ENCODE assay signal across 8 mouse cellular contexts in genomic region chr4:32984242-32984641, GRCm38 (mm10). TPM values are rescaled to one million over a fixed set of nuclear protein-coding genes. Genes with fewer than 3 reads are reported as not detected.
DNase-seq lines count a peak whose midpoint lies in the region; TF ChIP-seq lines count a peak whose summit lies in the region.

No protein-coding gene starts in this region.

- TF ChIP-seq CTCF in lung, adult 2 months (IDR thresholded peaks at IDR 0.05; ENCODE audit: insufficient read depth, low read length) = no peak

- WGBS in lung, adult 2 months = 7% methylated on average over 13 of the region's 13 CpGs
- WGBS in embryonic facial prominence, embryonic 10.5 days = under 1% methylated on average over 13 of the region's 13 CpGs
- WGBS in hindbrain, embryonic 10.5 days = under 1% methylated on average over 13 of the region's 13 CpGs

- H3K36me3 ChIP-seq in embryonic facial prominence, embryonic 10.5 days (replicated peaks) = no peaks in the 10 kb centered on the region
- H3K36me3 ChIP-seq in hindbrain, embryonic 10.5 days = no peaks in the 10 kb centered on the region

- no peak for DNase-seq in lung, adult 2 months
- no peak for DNase-seq in lung, postnatal 10 days
- DNase-seq in embryonic facial prominence, embryonic 10.5 days (ENCODE audit: low spot score) = peak; percentile 37
- peak; percentile 29 for DNase-seq in hindbrain, embryonic 10.5 days (ENCODE audit: low spot score)
- DNase-seq in lung, postnatal 14 days = peak; percentile 2
- DNase-seq in frontal cortex, postnatal 25 days (ENCODE audit: low spot score in 2 of 2) = no peak
- no peak for DNase-seq in right cerebral cortex, postnatal 14 days
- no peak for DNase-seq in spleen, postnatal 4 days (ENCODE audit: low spot score in 2 of 2)

- peaks cover 22% of the 10 kb centered on the region for H3K27me3 ChIP-seq in embryonic facial prominence, embryonic 10.5 days (replicated peaks; ENCODE audit: low read depth, poor library complexity, severe bottlenecking)
- peaks cover 14% of the 10 kb centered on the region for H3K27me3 ChIP-seq in hindbrain, embryonic 10.5 days (ENCODE audit: insufficient read depth, poor library complexity, severe bottlenecking)

- H3K27ac ChIP-seq in embryonic facial prominence, embryonic 10.5 days (replicated peaks) = peak overlapping the region; percentile 97
- H3K27ac ChIP-seq in hindbrain, embryonic 10.5 days = peak overlapping the region; percentile 99

- TF ChIP-seq POLR2A in lung, adult 2 months (IDR thresholded peaks at IDR 0.05; ENCODE audit: borderline replicate concordance, extremely low read depth, low read depth, low read length) = no peak

- peak overlapping the region; percentile 35 for H3K4me3 ChIP-seq in lung, adult 2 months (replicated peaks; ENCODE audit: extremely low read depth, low read depth, low read length)
- H3K4me3 ChIP-seq in embryonic facial prominence, embryonic 10.5 days = peak overlapping the region; percentile 95
- peak overlapping the region; percentile 91 for H3K4me3 ChIP-seq in hindbrain, embryonic 10.5 days

- no peaks in the 10 kb centered on the region for H3K9me3 ChIP-seq in embryonic facial prominence, embryonic 10.5 days
- no peaks in the 10 kb centered on the region for H3K9me3 ChIP-seq in hindbrain, embryonic 10.5 days

- no peaks in the 10 kb centered on the region for H3K4me1 ChIP-seq in lung, adult 2 months (ENCODE audit: control insufficient read depth, insufficient read depth, low read length)
- H3K4me1 ChIP-seq in embryonic facial prominence, embryonic 10.5 days = peaks cover 53% of the 10 kb centered on the region
- peaks cover 51% of the 10 kb centered on the region for H3K4me1 ChIP-seq in hindbrain, embryonic 10.5 days (replicated peaks)

RNA-seq across cellular contexts. Expression of gene Rragd, which starts 1.4 kb away (rescaled TPM):
- 1.8 and 3.4 TPM in 2 replicates for polyA plus RNA-seq in lung, adult 2 months (2012; rRNA removed)
- 22.5 and 22.9 TPM in 2 replicates for polyA plus RNA-seq in embryonic facial prominence, embryonic 10.5 days (2016; fragmentation: Nextera tagmentation; extraction: Ambion mirVana)
- polyA plus RNA-seq in hindbrain, embryonic 10.5 days (2016; fragmentation: Nextera tagmentation; extraction: Ambion mirVana) = 24.8 and 28.0 TPM in 2 replicates

RNA-seq across cellular contexts. Expression of gene Ankrd6, which starts 33.6 kb away (rescaled TPM):
- 0.34 and 0.72 TPM in 2 replicates for polyA plus RNA-seq in lung, adult 2 months (2012; rRNA removed)
- polyA plus RNA-seq in embryonic facial prominence, embryonic 10.5 days (2016; fragmentation: Nextera tagmentation; extraction: Ambion mirVana) = 12.2 and 16.4 TPM in 2 replicates
- polyA plus RNA-seq in hindbrain, embryonic 10.5 days (2016; fragmentation: Nextera tagmentation; extraction: Ambion mirVana) = 24.0 and 27.1 TPM in 2 replicates

RNA-seq across cellular contexts. Expression of gene Ube2j1, which starts 47.0 kb away (rescaled TPM):
- polyA plus RNA-seq in lung, adult 2 months (2012; rRNA removed) = 14.9 and 17.9 TPM in 2 replicates
- polyA plus RNA-seq in embryonic facial prominence, embryonic 10.5 days (2016; fragmentation: Nextera tagmentation; extraction: Ambion mirVana) = 37.8 and 38.7 TPM in 2 replicates
- polyA plus RNA-seq in hindbrain, embryonic 10.5 days (2016; fragmentation: Nextera tagmentation; extraction: Ambion mirVana) = 47.4 and 49.0 TPM in 2 replicates

Comparison
In these comparisons a context has a peak if more than half of its experiments do, and no peak if none do; other contexts are left out.
1. DNase-seq: peak in embryonic facial prominence, embryonic 10.5 days (single experiment), hindbrain, embryonic 10.5 days (single experiment) and lung, postnatal 14 days (single experiment); none in lung, adult 2 months (single experiment), lung, postnatal 10 days (single experiment), frontal cortex, postnatal 25 days (0 of 2), right cerebral cortex, postnatal 14 days (single experiment) and spleen, postnatal 4 days (0 of 2).
2. H3K4me3 ChIP-seq: peak in every context shown above with its lines; median percentile 95 in embryonic facial prominence, embryonic 10.5 days; 91 in hindbrain, embryonic 10.5 days; 35 in lung, adult 2 months.